Mouse (Mus musculus): ENCODE measurements around the gene Acox2. TPM values are rescaled to one million over a fixed set of nuclear protein-coding genes. Genes with fewer than 3 reads are reported as not detected.

Gene Acox2
- polyA plus RNA-seq, 1 experiment from 2014 or later, result 0.47 TPM

- no peak overlapping the region for H3K4me3 ChIP-seq (ENCODE audit: low read depth, low read length)
- DNase-seq, result no peak
- TF ChIP-seq CTCF (IDR thresholded peaks at IDR 0.05; ENCODE audit: low read depth), result no peak
- H3K4me1 ChIP-seq (ENCODE audit: insufficient read depth), result no peaks in the 10 kb centered on the region
- no peaks in the 10 kb centered on the region for H3K36me3 ChIP-seq (ENCODE audit: insufficient read depth)
- H3K9ac ChIP-seq, result no peak overlapping the region
- no peaks in the 10 kb centered on the region for H3K9me3 ChIP-seq (ENCODE audit: low read depth, low read length)
- no peak overlapping the region for H3K4me2 ChIP-seq
- WGBS, result 51% methylated on average over 9 of the region's 9 CpGs
- ATAC-seq (ENCODE audit: insufficient read depth), result no peak
- H3K27me3 ChIP-seq (ENCODE audit: insufficient read depth, low read length), result no peaks in the 10 kb centered on the region
- no peak overlapping the region for H3K27ac ChIP-seq (ENCODE audit: low read depth)
Measured at GRCm38 (mm10) chr14:8206179-8206910, 52.8 kb downstream of the Acox2 start.

DNA sequence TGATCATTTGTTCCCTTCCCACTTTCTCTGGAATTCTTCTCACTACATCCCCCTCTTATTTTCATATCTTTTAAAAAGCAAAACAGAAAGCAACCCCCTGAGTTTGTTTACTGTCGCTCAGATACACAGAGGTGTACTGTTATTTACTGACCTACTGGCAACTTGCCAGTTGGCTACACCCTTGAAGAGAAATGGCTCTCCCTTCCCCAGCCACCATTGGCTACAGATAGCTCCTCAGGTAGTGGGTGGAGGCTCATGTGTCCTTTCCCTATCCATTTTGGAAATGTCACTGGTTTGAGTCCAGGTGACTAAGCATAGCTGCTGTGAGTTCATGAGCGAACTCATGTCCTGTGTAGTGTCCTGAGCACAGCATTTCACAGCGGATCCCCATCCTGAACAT is 57.4 kb downstream of the Acox2 start:
- Histone ChIP-seq H3K27me3 (ENCODE audit: insufficient read depth, low read length) (no peaks in the 10 kb centered on the region), H3K4me2 (no peak overlapping the region), H3K9me3 (ENCODE audit: low read depth, low read length) (no peaks in the 10 kb centered on the region), H3K36me3 (ENCODE audit: insufficient read depth) (no peaks in the 10 kb centered on the region), H3K4me3 (ENCODE audit: low read depth, low read length) (no peak overlapping the region), H3K9ac (no peak overlapping the region), H3K27ac (ENCODE audit: low read depth) (no peak overlapping the region), H3K4me1 (ENCODE audit: insufficient read depth) (no peaks in the 10 kb centered on the region)
- WGBS, result 76% methylated on average over 3 of the region's 3 CpGs
- TF ChIP-seq CTCF (IDR thresholded peaks at IDR 0.05; ENCODE audit: low read depth), result no peak
- DNase-seq (no peak), ATAC-seq (ENCODE audit: insufficient read depth) (no peak)

- Histone ChIP-seq H3K9ac (no peak overlapping the region), H3K4me1 (ENCODE audit: insufficient read depth) (no peaks in the 10 kb centered on the region), H3K4me3 (ENCODE audit: low read depth, low read length) (no peak overlapping the region), H3K4me2 (no peak overlapping the region), H3K9me3 (ENCODE audit: low read depth, low read length) (no peaks in the 10 kb centered on the region), H3K36me3 (ENCODE audit: insufficient read depth) (no peaks in the 10 kb centered on the region), H3K27me3 (ENCODE audit: insufficient read depth, low read length) (no peaks in the 10 kb centered on the region), H3K27ac (ENCODE audit: low read depth) (no peak overlapping the region)
- DNase-seq (peak; percentile 42), ATAC-seq (ENCODE audit: insufficient read depth) (no peak; the same call in 1 of the 2 replicates)
- WGBS, result 55% methylated on average over 5 of the region's 5 CpGs
- no peak for TF ChIP-seq CTCF (IDR thresholded peaks at IDR 0.05; ENCODE audit: low read depth)
Measured at GRCm38 (mm10) chr14:8200769-8201168, 58.4 kb downstream of the Acox2 start.

GRCm38 (mm10) chr14:8192727-8193126 is 66.4 kb downstream of the Acox2 start:
- no peak overlapping the region for H3K4me3 ChIP-seq (ENCODE audit: low read depth, low read length)
- H3K9me3 ChIP-seq (ENCODE audit: low read depth, low read length), result no peaks in the 10 kb centered on the region
- H3K27me3 ChIP-seq (ENCODE audit: insufficient read depth, low read length), result no peaks in the 10 kb centered on the region
- no peak for ATAC-seq (ENCODE audit: insufficient read depth)
- no peak for TF ChIP-seq CTCF (IDR thresholded peaks at IDR 0.05; ENCODE audit: low read depth)
- DNase-seq, result no peak
- H3K4me2 ChIP-seq, result no peak overlapping the region
- no peak overlapping the region for H3K27ac ChIP-seq (ENCODE audit: low read depth)
- no peak overlapping the region for H3K9ac ChIP-seq
- no peaks in the 10 kb centered on the region for H3K4me1 ChIP-seq (ENCODE audit: insufficient read depth)
- 80% methylated on average over 6 of the region's 6 CpGs for WGBS
- no peaks in the 10 kb centered on the region for H3K36me3 ChIP-seq (ENCODE audit: insufficient read depth)

GRCm38 (mm10) chr14:8191331-8191965 is 67.7 kb downstream of the Acox2 start:
- Histone ChIP-seq H3K27me3 (ENCODE audit: insufficient read depth, low read length) (no peaks in the 10 kb centered on the region), H3K4me2 (no peak overlapping the region), H3K27ac (ENCODE audit: low read depth) (no peak overlapping the region), H3K9me3 (ENCODE audit: low read depth, low read length) (no peaks in the 10 kb centered on the region), H3K4me3 (ENCODE audit: low read depth, low read length) (no peak overlapping the region), H3K4me1 (ENCODE audit: insufficient read depth) (no peaks in the 10 kb centered on the region), H3K9ac (no peak overlapping the region), H3K36me3 (ENCODE audit: insufficient read depth) (no peaks in the 10 kb centered on the region)
- no peak for TF ChIP-seq CTCF (IDR thresholded peaks at IDR 0.05; ENCODE audit: low read depth)
- no peak for DNase-seq
- WGBS, result 51% methylated on average over 12 of the region's 12 CpGs
- ATAC-seq (ENCODE audit: insufficient read depth), result no peak

DNA sequence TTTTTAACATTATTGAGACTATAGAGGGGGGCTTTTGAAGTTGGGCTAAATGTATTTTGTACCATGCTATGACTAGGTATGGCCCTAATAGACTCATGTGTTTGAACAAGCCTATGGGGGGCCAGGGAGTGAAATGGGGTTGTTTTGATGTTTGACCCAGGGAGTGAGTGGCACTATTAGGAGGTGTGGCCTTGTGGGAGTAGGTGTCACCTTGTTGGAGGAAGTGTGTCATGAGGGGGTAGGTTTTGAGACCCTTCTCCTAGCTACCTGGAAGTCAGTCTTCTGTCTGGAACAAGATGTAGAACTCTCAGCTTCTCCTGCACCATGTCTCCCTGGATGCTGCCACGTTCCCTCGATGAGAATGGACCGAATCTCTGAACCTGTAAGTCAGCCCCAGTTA is 68.6 kb downstream of the Acox2 start:
- DNase-seq (no peak), ATAC-seq (ENCODE audit: insufficient read depth) (no peak)
- Histone ChIP-seq H3K4me1 (ENCODE audit: insufficient read depth) (no peaks in the 10 kb centered on the region), H3K4me3 (ENCODE audit: low read depth, low read length) (no peak overlapping the region), H3K27ac (ENCODE audit: low read depth) (no peak overlapping the region), H3K9ac (no peak overlapping the region), H3K27me3 (ENCODE audit: insufficient read depth, low read length) (no peaks in the 10 kb centered on the region), H3K36me3 (ENCODE audit: insufficient read depth) (no peaks in the 10 kb centered on the region), H3K4me2 (no peak overlapping the region), H3K9me3 (ENCODE audit: low read depth, low read length) (no peaks in the 10 kb centered on the region)
- TF ChIP-seq CTCF (IDR thresholded peaks at IDR 0.05; ENCODE audit: low read depth), result no peak
- 87% methylated on average over 3 of the region's 3 CpGs for WGBS

GRCm38 (mm10) chr14:8186278-8187045 is 72.7 kb downstream of the Acox2 start:
- TF ChIP-seq CTCF (IDR thresholded peaks at IDR 0.05; ENCODE audit: low read depth), result no peak
- H3K9ac ChIP-seq, result no peak overlapping the region
- H3K4me2 ChIP-seq, result no peak overlapping the region
- 82% methylated on average over 6 of the region's 6 CpGs for WGBS
- DNase-seq, result peak; percentile 44
- H3K4me1 ChIP-seq (ENCODE audit: insufficient read depth), result no peaks in the 10 kb centered on the region
- H3K4me3 ChIP-seq (ENCODE audit: low read depth, low read length), result no peak overlapping the region
- H3K27me3 ChIP-seq (ENCODE audit: insufficient read depth, low read length), result no peaks in the 10 kb centered on the region
- ATAC-seq (ENCODE audit: insufficient read depth), result no peak
- no peak overlapping the region for H3K27ac ChIP-seq (ENCODE audit: low read depth)
- no peaks in the 10 kb centered on the region for H3K36me3 ChIP-seq (ENCODE audit: insufficient read depth)
- no peaks in the 10 kb centered on the region for H3K9me3 ChIP-seq (ENCODE audit: low read depth, low read length)
